In genomic region chr13:80885834-80886663, GRCm38 (mm10) we compare ENCODE assay signal across 8 mouse cellular contexts. TPM values are rescaled to one million over a fixed set of nuclear protein-coding genes. Genes with fewer than 3 reads are reported as not detected.
A peak's percentile ranks its signal among the peaks of the same experiment; 100 is the strongest.
DNase-seq lines count a peak whose midpoint lies in the region; ATAC-seq and TF ChIP-seq lines count a peak whose summit lies in the region.

No protein-coding gene starts in this region.

- POLR2A ChIA-PET in Patski (lab: Charles Lee) = interaction anchor here (0.7 to 1.4 kb wide), 3 partner anchors 77 to 265 kb away, joined by 3 to 4 read pairs (median 3); no protein-coding TSS in a partner anchor

- H3K36me3 ChIP-seq in hindbrain, embryonic 12.5 days = peaks cover 22% of the 10 kb centered on the region

- H3K9ac ChIP-seq in hindbrain, embryonic 12.5 days = peak overlapping the region; percentile 99

- WGBS in hindbrain, embryonic 12.5 days = 1% methylated on average over 72 of the region's 72 CpGs

- in situ Hi-C loops in Patski (cut with MboI; ENCODE audit: low pct_unique_long_range_greater_than_20kb) = loop anchor here (5.0 kb wide), 1 partner anchor 56 kb away; no protein-coding TSS in a partner anchor

- H3K9me3 ChIP-seq in hindbrain, embryonic 12.5 days (replicated peaks) = no peaks in the 10 kb centered on the region

- peak overlapping the region; percentile 75 for H3K4me3 ChIP-seq in hindbrain, embryonic 12.5 days

- H3K4me1 ChIP-seq in hindbrain, embryonic 12.5 days = 0 out of 2 replicates have a peak, but pooled peaks cover 2% of the 10 kb centered on the region

- TF ChIP-seq CTCF in Patski (IDR thresholded peaks at IDR 0.05) = no peak

- DNase-seq in Patski (ENCODE audit: low read depth, low spot score) = peak; percentile 72
- DNase-seq in cerebellum, postnatal 10 days = peak; percentile 96 to 97
- peak; percentile 91 to 92 for DNase-seq in frontal cortex, postnatal 10 days (ENCODE audit: low spot score in 2 of 2)
- peak; percentile 88 to 92 for DNase-seq in layer of hippocampus, postnatal 14 days (ENCODE audit: low spot score in 2 of 2)
- DNase-seq in lung, postnatal 10 days = peak; percentile 94
- peak; percentile 86 for DNase-seq in ovary, postnatal 14 days (ENCODE audit: low spot score)
- DNase-seq in thymus, postnatal 10 days (ENCODE audit: low spot score in 2 of 2) = peak; percentile 90 to 92

- ATAC-seq in Patski = peak; percentile 61
- ATAC-seq in hindbrain, embryonic 12.5 days (ENCODE audit: low FRiP score) = peak; percentile 95

- CTCF ChIA-PET in Patski (lab: Charles Lee) = interaction anchor here (1.4 kb wide), 1 partner anchor 137 kb away, joined by 3 read pairs; no protein-coding TSS in a partner anchor

- no peaks in the 10 kb centered on the region for H3K27me3 ChIP-seq in Patski
- no peaks in the 10 kb centered on the region for H3K27me3 ChIP-seq in hindbrain, embryonic 12.5 days

- peak overlapping the region; percentile 56 for H3K4me2 ChIP-seq in hindbrain, embryonic 12.5 days (replicated peaks)

- peak overlapping the region; percentile 100 for H3K27ac ChIP-seq in hindbrain, embryonic 12.5 days

RNA-seq across cellular contexts. Expression of gene Arrdc3, which starts 2.9 kb away (rescaled TPM):
- polyA plus RNA-seq in Patski (2021) = 31.2 TPM
- polyA plus RNA-seq in hindbrain, embryonic 12.5 days (2016; fragmentation: Nextera tagmentation; extraction: Ambion mirVana) = 78.9 and 87.9 TPM in 2 replicates
- total RNA-seq in layer of hippocampus, postnatal 14 days (2021) = 10 to 100 TPM; 35.7 to 39.1 TPM

Comparison
In these comparisons a context has a peak if more than half of its experiments do, and no peak if none do; other contexts are left out.
1. Peak in every context shown above with its lines: DNase-seq, ATAC-seq, H3K4me3 ChIP-seq and H3K27ac ChIP-seq.